Comparison of ENCODE assay signal across 11 mouse cellular contexts in the genomic region with DNA sequence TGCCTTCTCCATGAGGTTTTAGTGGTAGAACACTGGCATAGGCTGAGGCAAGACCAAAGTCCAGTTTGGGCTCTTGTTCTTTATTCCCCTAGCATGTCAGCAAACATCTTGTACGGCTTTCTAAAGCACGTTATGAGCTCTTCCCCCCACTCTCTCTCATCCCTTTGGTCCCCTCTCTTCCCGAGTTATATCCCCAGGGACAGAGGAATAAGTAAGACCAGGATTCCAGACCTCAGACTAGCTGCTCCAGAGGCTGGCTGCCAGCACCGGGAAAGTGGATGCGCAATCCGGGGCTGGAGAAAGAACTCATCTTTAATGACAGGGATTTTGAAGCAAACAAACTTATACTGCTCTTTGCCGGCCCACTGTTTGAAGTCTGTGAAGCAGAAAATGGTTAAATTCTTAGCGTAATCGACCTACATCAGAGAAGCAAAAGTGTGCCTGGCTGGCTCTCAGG. TPM values are rescaled to one million over a fixed set of nuclear protein-coding genes. Genes with fewer than 3 reads are reported as not detected.
A peak's percentile ranks its signal among the peaks of the same experiment; 100 is the strongest.
DNase-seq lines count a peak whose midpoint lies in the region; ATAC-seq lines count a peak whose summit lies in the region.
"Had no signal": no experiment of that assay in that cellular context is flagged by ENCODE, and none has a peak within 500 bp of the region (broad histone marks: within the 10 kb centered on the region; RNA-seq: fewer than 3 reads in every experiment).

No protein-coding gene starts in this region.

- H3K9ac ChIP-seq in forebrain, embryonic 14.5 days (ENCODE audit: low read length): peak overlapping the region; percentile 80
- peak overlapping the region; percentile 65 for H3K9ac ChIP-seq in midbrain, embryonic 14.5 days (replicated peaks; ENCODE audit: low read length)
- H3K9ac ChIP-seq in kidney, embryonic 14.5 days (ENCODE audit: low read depth, low read length): no peak overlapping the region

- ATAC-seq in forebrain, embryonic 14.5 days: no peak
- no peak for ATAC-seq in midbrain, embryonic 14.5 days (ENCODE audit: low FRiP score, low TSS enrichment)
- no peak for ATAC-seq in kidney, embryonic 14.5 days (ENCODE audit: low FRiP score, low TSS enrichment)
- ATAC-seq in frontal cortex, adult (ENCODE audit: low TSS enrichment): no peak

- no peaks in the 10 kb centered on the region for H3K9me3 ChIP-seq in forebrain, embryonic 14.5 days (replicated peaks; ENCODE audit: control insufficient read depth, low read length)
- no peaks in the 10 kb centered on the region for H3K9me3 ChIP-seq in midbrain, embryonic 14.5 days (ENCODE audit: control insufficient read depth, low read length)
- no peaks in the 10 kb centered on the region for H3K9me3 ChIP-seq in kidney, embryonic 14.5 days (ENCODE audit: control insufficient read depth, low read length)

- WGBS in forebrain, embryonic 14.5 days: under 1% methylated on average over 9 of the region's 9 CpGs
- 2% methylated on average over 9 of the region's 9 CpGs for WGBS in midbrain, embryonic 14.5 days
- under 1% methylated on average over 9 of the region's 9 CpGs for WGBS in kidney, embryonic 14.5 days

- H3K4me1 ChIP-seq in forebrain, embryonic 14.5 days (ENCODE audit: control insufficient read depth, insufficient read depth, low read length): no peaks in the 10 kb centered on the region
- 0 out of 2 replicates have a peak, but pooled peaks cover 6% of the 10 kb centered on the region for H3K4me1 ChIP-seq in midbrain, embryonic 14.5 days (ENCODE audit: control insufficient read depth, insufficient read depth, low read length)
- H3K4me1 ChIP-seq in kidney, embryonic 14.5 days (ENCODE audit: control insufficient read depth, insufficient read depth, low read length): peaks cover 4% of the 10 kb centered on the region; the same call in 1 of the 2 replicates

- peak; percentile 30 for DNase-seq in heart, adult 11 months
- DNase-seq in heart, adult 8-10 months (ENCODE audit: low spot score): no peak
- DNase-seq in cerebellum, adult 8-10 months: peak; percentile 68
- no peak for DNase-seq in forebrain, embryonic 14.5 days (ENCODE audit: low spot score)
- DNase-seq in midbrain, embryonic 14.5 days: no peak
- no peak for DNase-seq in kidney, adult 8-10 months

- H3K27ac ChIP-seq in forebrain, embryonic 14.5 days (ENCODE audit: low read depth, low read length): peak overlapping the region; percentile 95
- H3K27ac ChIP-seq in midbrain, embryonic 14.5 days (replicated peaks; ENCODE audit: low read depth, low read length): peak overlapping the region; percentile 81
- no peak overlapping the region for H3K27ac ChIP-seq in kidney, embryonic 14.5 days (ENCODE audit: low read depth, low read length)

- H3K4me2 ChIP-seq in forebrain, embryonic 14.5 days (ENCODE audit: low read length): peak overlapping the region; percentile 72
- peak overlapping the region; percentile 59 for H3K4me2 ChIP-seq in midbrain, embryonic 14.5 days (ENCODE audit: low read length)
- no peak overlapping the region for H3K4me2 ChIP-seq in kidney, embryonic 14.5 days (replicated peaks; ENCODE audit: low read depth, low read length)

- H3K27me3 ChIP-seq in forebrain, embryonic 14.5 days (replicated peaks; ENCODE audit: control insufficient read depth, insufficient read depth, low read length): peaks cover 80% of the 10 kb centered on the region
- peaks cover 70% of the 10 kb centered on the region for H3K27me3 ChIP-seq in midbrain, embryonic 14.5 days (ENCODE audit: control insufficient read depth, insufficient read depth, low read length)
- peaks cover 99% of the 10 kb centered on the region for H3K27me3 ChIP-seq in kidney, embryonic 14.5 days (ENCODE audit: control insufficient read depth, insufficient read depth, low read length)

- no peaks in the 10 kb centered on the region for H3K36me3 ChIP-seq in forebrain, embryonic 14.5 days (ENCODE audit: control insufficient read depth, insufficient read depth, low read length)
- no peaks in the 10 kb centered on the region for H3K36me3 ChIP-seq in midbrain, embryonic 14.5 days (ENCODE audit: control insufficient read depth, insufficient read depth, low read length)
- H3K36me3 ChIP-seq in kidney, embryonic 14.5 days (ENCODE audit: control insufficient read depth, insufficient read depth, low read length): no peaks in the 10 kb centered on the region

- peak overlapping the region; percentile 44 for H3K4me3 ChIP-seq in forebrain, embryonic 14.5 days (ENCODE audit: low read depth, low read length)
- H3K4me3 ChIP-seq in midbrain, embryonic 14.5 days (replicated peaks; ENCODE audit: low read depth, low read length): peak overlapping the region; percentile 45
- H3K4me3 ChIP-seq in kidney, embryonic 14.5 days (ENCODE audit: low read length): no peak overlapping the region

RNA-seq across cellular contexts. Expression of gene Zic1, which starts 14.9 kb away (rescaled TPM):
- under 1 TPM in 1 of 4 experiments, not detected in 3; 0.06 TPM for total RNA-seq in heart, adult 8-10 months (2022)
- 14.4 and 14.8 TPM in 2 replicates for polyA plus RNA-seq in forebrain, embryonic 14.5 days (2014; fragmentation: Nextera tagmentation; extraction: Ambion mirVana)
- polyA plus RNA-seq in midbrain, embryonic 14.5 days (2014; fragmentation: Nextera tagmentation; extraction: Ambion mirVana): 17.8 and 18.5 TPM in 2 replicates
- 0.04 TPM in 1 of 2 replicates, not detected in the other for polyA plus RNA-seq in kidney, embryonic 14.5 days (2014; fragmentation: Nextera tagmentation; extraction: Ambion mirVana)
- polyA plus RNA-seq: lung, embryonic 16.5 days; stomach, embryonic 14.5 days had no signal

RNA-seq across cellular contexts. Expression of gene Zic4, which starts 18.3 kb away (rescaled TPM):
- not detected for total RNA-seq in heart, adult 8-10 months (2022)
- 45.1 and 56.3 TPM in 2 replicates for polyA plus RNA-seq in forebrain, embryonic 14.5 days (2014; fragmentation: Nextera tagmentation; extraction: Ambion mirVana)
- 32.4 and 49.1 TPM in 2 replicates for polyA plus RNA-seq in midbrain, embryonic 14.5 days (2014; fragmentation: Nextera tagmentation; extraction: Ambion mirVana)
- not detected in 2 replicates for polyA plus RNA-seq in kidney, embryonic 14.5 days (2014; fragmentation: Nextera tagmentation; extraction: Ambion mirVana)
- polyA plus RNA-seq: heart, embryonic 16.5 days; lung, embryonic 16.5 days; stomach, embryonic 14.5 days had no signal

Comparison
In these comparisons a context has a peak if more than half of its experiments do, and no peak if none do; other contexts are left out.
1. DNase-seq: peak in heart, adult 11 months (single experiment) and cerebellum, adult 8-10 months (single experiment); none in heart, adult 8-10 months (single experiment), forebrain, embryonic 14.5 days (single experiment), midbrain, embryonic 14.5 days (single experiment) and kidney, adult 8-10 months (0 of 2).
2. RNA of gene Zic1, which starts 14.9 kb away (polyA plus RNA-seq): 17.8 to 18.5 TPM in midbrain, embryonic 14.5 days and 14.4 to 14.8 TPM in forebrain, embryonic 14.5 days; 0.04 TPM in kidney, embryonic 14.5 days; every median in the first group is over 10 times any median in the second.
3. RNA of gene Zic4, which starts 18.3 kb away (polyA plus RNA-seq): 32.4 to 49.1 TPM in midbrain, embryonic 14.5 days and 45.1 to 56.3 TPM in forebrain, embryonic 14.5 days; not detected in kidney, embryonic 14.5 days; every median in the first group is over 10 times any median in the second.